Mouse (Mus musculus): ENCODE measurements at regions not wholly inside any gene's neighbourhood (a gene's known extent, or its start where the extent isn't known, plus 50 kb on each side); places are given as distances from the start of the nearest gene placed in this dataset.

- Histone ChIP-seq H3K4me1 (ENCODE audit: control insufficient read depth, insufficient read depth, low read length) (peaks cover 1% of the 10 kb centered on the region), H3K9ac (ENCODE audit: low read depth, low read length) (no peak overlapping the region), H3K27ac (no peak overlapping the region), H3K79me2 (replicated peaks; ENCODE audit: control insufficient read depth, insufficient read depth, low read length) (no peaks in the 10 kb centered on the region), H3K36me3 (ENCODE audit: control insufficient read depth, insufficient read depth, low read length) (no peaks in the 10 kb centered on the region), H3K27me3 (ENCODE audit: control insufficient read depth, insufficient read depth, low read length) (no peaks in the 10 kb centered on the region), H3K4me3 (no peak overlapping the region)
- 62% methylated on average over 5 of the region's 5 CpGs for WGBS
- no peak for DNase-seq
- TF ChIP-seq CTCF (IDR thresholded peaks at IDR 0.05) (no peak), POLR2A (IDR thresholded peaks at IDR 0.05; ENCODE audit: insufficient read depth, low read depth, low read length) (no peak), EP300 (IDR thresholded peaks at IDR 0.05; ENCODE audit: insufficient read depth, low read depth, low read length) (no peak)
- intact Hi-C loops (cut with DNase I): no loop called here
These were observed 83.2 kb upstream of the Rbms1 start for GRCm38 (mm10) chr2:61046111-61046767.

- Histone ChIP-seq H3K9ac (ENCODE audit: low read depth, low read length) (no peak overlapping the region), H3K4me3 (no peak overlapping the region), H3K79me2 (replicated peaks; ENCODE audit: control insufficient read depth, insufficient read depth, low read length) (no peaks in the 10 kb centered on the region), H3K36me3 (ENCODE audit: control insufficient read depth, insufficient read depth, low read length) (no peaks in the 10 kb centered on the region), H3K4me1 (ENCODE audit: control insufficient read depth, insufficient read depth, low read length) (peaks cover 1% of the 10 kb centered on the region), H3K27ac (no peak overlapping the region), H3K27me3 (ENCODE audit: control insufficient read depth, insufficient read depth, low read length) (no peaks in the 10 kb centered on the region)
- intact Hi-C loops (cut with DNase I): no loop called here
- DNase-seq: no peak
- WGBS: 70% methylated on average over 6 of the region's 6 CpGs
- no peak for TF ChIP-seq POLR2A (IDR thresholded peaks at IDR 0.05; ENCODE audit: insufficient read depth, low read depth, low read length)
- TF ChIP-seq CTCF (IDR thresholded peaks at IDR 0.05): no peak
- TF ChIP-seq EP300 (IDR thresholded peaks at IDR 0.05; ENCODE audit: insufficient read depth, low read depth, low read length): no peak
These were observed 82.5 kb upstream of the Rbms1 start for GRCm38 (mm10) chr2:61045467-61045866.

GRCm38 (mm10) chr2:61032920-61033319 is 69.9 kb upstream of the Rbms1 start:
- no peaks in the 10 kb centered on the region for H3K4me1 ChIP-seq (ENCODE audit: control insufficient read depth, insufficient read depth, low read length)
- no peak overlapping the region for H3K27ac ChIP-seq
- 97% methylated on average over 1 of the region's 1 CpGs for WGBS
- no peak overlapping the region for H3K9ac ChIP-seq (ENCODE audit: low read depth, low read length)
- H3K4me3 ChIP-seq: no peak overlapping the region
- no peaks in the 10 kb centered on the region for H3K27me3 ChIP-seq (ENCODE audit: control insufficient read depth, insufficient read depth, low read length)
- no peak for DNase-seq
- intact Hi-C loops (cut with DNase I): no loop called here
- TF ChIP-seq POLR2A (IDR thresholded peaks at IDR 0.05; ENCODE audit: insufficient read depth, low read depth, low read length): no peak
- no peak for TF ChIP-seq EP300 (IDR thresholded peaks at IDR 0.05; ENCODE audit: insufficient read depth, low read depth, low read length)
- no peak for TF ChIP-seq CTCF (IDR thresholded peaks at IDR 0.05)
- no peaks in the 10 kb centered on the region for H3K79me2 ChIP-seq (replicated peaks; ENCODE audit: control insufficient read depth, insufficient read depth, low read length)
- H3K36me3 ChIP-seq (ENCODE audit: control insufficient read depth, insufficient read depth, low read length): no peaks in the 10 kb centered on the region

- Histone ChIP-seq H3K9ac (ENCODE audit: low read depth, low read length) (no peak overlapping the region), H3K27me3 (ENCODE audit: control insufficient read depth, insufficient read depth, low read length) (no peaks in the 10 kb centered on the region), H3K4me3 (no peak overlapping the region), H3K79me2 (replicated peaks; ENCODE audit: control insufficient read depth, insufficient read depth, low read length) (no peaks in the 10 kb centered on the region), H3K27ac (no peak overlapping the region), H3K36me3 (ENCODE audit: control insufficient read depth, insufficient read depth, low read length) (no peaks in the 10 kb centered on the region), H3K4me1 (ENCODE audit: control insufficient read depth, insufficient read depth, low read length) (no peaks in the 10 kb centered on the region)
- DNase-seq: no peak
- TF ChIP-seq EP300 (IDR thresholded peaks at IDR 0.05; ENCODE audit: insufficient read depth, low read depth, low read length): no peak
- no peak for TF ChIP-seq POLR2A (IDR thresholded peaks at IDR 0.05; ENCODE audit: insufficient read depth, low read depth, low read length)
- no peak for TF ChIP-seq CTCF (IDR thresholded peaks at IDR 0.05)
- WGBS: 100% methylated on average over 2 of the region's 2 CpGs
- intact Hi-C loops (cut with DNase I): no loop called here
These were observed 66.7 kb upstream of the Rbms1 start for GRCm38 (mm10) chr2:61029706-61030105.

- no peak for DNase-seq
- intact Hi-C loops (cut with DNase I): no loop called here
- H3K27ac ChIP-seq: no peak overlapping the region
- H3K4me1 ChIP-seq (ENCODE audit: control insufficient read depth, insufficient read depth, low read length): no peaks in the 10 kb centered on the region
- no peaks in the 10 kb centered on the region for H3K27me3 ChIP-seq (ENCODE audit: control insufficient read depth, insufficient read depth, low read length)
- no peak overlapping the region for H3K4me3 ChIP-seq
- no peak for TF ChIP-seq POLR2A (IDR thresholded peaks at IDR 0.05; ENCODE audit: insufficient read depth, low read depth, low read length)
- TF ChIP-seq CTCF (IDR thresholded peaks at IDR 0.05): no peak
- TF ChIP-seq EP300 (IDR thresholded peaks at IDR 0.05; ENCODE audit: insufficient read depth, low read depth, low read length): no peak
- H3K9ac ChIP-seq (ENCODE audit: low read depth, low read length): no peak overlapping the region
- H3K79me2 ChIP-seq (replicated peaks; ENCODE audit: control insufficient read depth, insufficient read depth, low read length): no peaks in the 10 kb centered on the region
- no peaks in the 10 kb centered on the region for H3K36me3 ChIP-seq (ENCODE audit: control insufficient read depth, insufficient read depth, low read length)
- WGBS: 94% methylated on average over 2 of the region's 2 CpGs
These were observed 65.6 kb upstream of the Rbms1 start for GRCm38 (mm10) chr2:61028578-61028977.

GRCm38 (mm10) chr2:61027686-61028085 is 64.7 kb upstream of the Rbms1 start:
- 56% methylated on average over 4 of the region's 4 CpGs for WGBS
- H3K9ac ChIP-seq (ENCODE audit: low read depth, low read length): no peak overlapping the region
- no peak for TF ChIP-seq EP300 (IDR thresholded peaks at IDR 0.05; ENCODE audit: insufficient read depth, low read depth, low read length)
- TF ChIP-seq POLR2A (IDR thresholded peaks at IDR 0.05; ENCODE audit: insufficient read depth, low read depth, low read length): no peak
- no peak for TF ChIP-seq CTCF (IDR thresholded peaks at IDR 0.05)
- intact Hi-C loops (cut with DNase I): no loop called here
- no peaks in the 10 kb centered on the region for H3K36me3 ChIP-seq (ENCODE audit: control insufficient read depth, insufficient read depth, low read length)
- H3K27me3 ChIP-seq (ENCODE audit: control insufficient read depth, insufficient read depth, low read length): no peaks in the 10 kb centered on the region
- no peaks in the 10 kb centered on the region for H3K4me1 ChIP-seq (ENCODE audit: control insufficient read depth, insufficient read depth, low read length)
- H3K79me2 ChIP-seq (replicated peaks; ENCODE audit: control insufficient read depth, insufficient read depth, low read length): no peaks in the 10 kb centered on the region
- no peak overlapping the region for H3K4me3 ChIP-seq
- no peak overlapping the region for H3K27ac ChIP-seq
- DNase-seq: no peak

Measured in heart, adult 2 months (tissue).